In the genomic region with DNA sequence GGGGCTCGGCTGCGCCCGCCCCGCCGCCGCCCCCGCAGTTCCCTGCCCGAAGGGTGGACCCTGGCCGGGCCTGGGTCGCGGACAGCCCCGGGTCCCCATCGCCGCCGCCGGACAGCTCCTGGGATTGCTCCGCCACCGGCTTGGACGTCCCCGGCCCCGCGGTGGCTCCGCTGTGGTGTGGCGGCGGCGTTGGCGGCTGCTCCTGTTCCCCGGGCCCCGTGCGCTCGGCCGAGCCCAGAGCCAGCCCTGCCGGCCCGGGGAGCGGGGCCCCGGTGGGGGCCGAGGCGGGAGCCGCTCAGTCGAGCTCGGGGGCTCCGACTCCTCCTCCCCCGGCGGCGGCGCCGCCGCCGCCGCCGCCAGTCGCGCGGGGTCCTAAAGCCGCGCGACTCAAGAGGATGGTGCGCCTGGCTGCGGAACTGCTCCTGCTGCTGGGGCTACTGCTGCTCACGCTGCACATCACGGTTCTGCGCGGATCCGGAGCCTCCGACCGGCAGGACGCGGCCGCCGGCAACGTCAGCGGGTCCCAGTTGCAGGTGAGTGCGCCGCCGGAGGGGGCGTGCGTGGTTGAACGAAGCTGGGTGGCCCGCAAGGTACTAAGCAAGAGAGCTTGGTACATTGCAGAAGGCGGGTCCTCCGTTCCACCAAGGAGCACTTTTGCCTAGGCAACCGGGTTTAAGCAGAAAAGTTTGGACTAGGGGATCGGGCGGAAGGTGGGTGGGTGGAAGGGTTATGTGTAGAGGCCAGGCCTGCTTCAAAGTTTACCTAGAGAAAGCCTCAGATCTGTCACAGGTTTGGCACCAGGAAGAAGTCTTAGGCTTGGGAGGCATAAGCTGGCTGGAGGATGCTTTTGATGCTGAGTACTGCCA, we compare ENCODE assay signal across 8 mouse cellular contexts. TPM values are rescaled to one million over a fixed set of nuclear protein-coding genes. Genes with fewer than 3 reads are reported as not detected.
A peak's percentile ranks its signal among the peaks of the same experiment; 100 is the strongest.
DNase-seq lines count a peak whose midpoint lies in the region; TF ChIP-seq lines count a peak whose summit lies in the region.

No protein-coding gene starts in this region.

- TF ChIP-seq POLR2A in lung, adult 2 months (IDR thresholded peaks at IDR 0.05; ENCODE audit: borderline replicate concordance, extremely low read depth, low read depth, low read length), result peak; percentile 42; the same call in 1 of the 2 replicates

- DNase-seq in WW6 (ENCODE audit: low read depth, low spot score) (peak; percentile 74), MN1 (ENCODE audit: low spot score) (no peak)
- DNase-seq in cerebellum, adult 9-11 months, result peak; percentile 64
- DNase-seq in frontal cortex, adult 2 months (ENCODE audit: extremely low spot score in 1 of 2, low spot score in 1 of 2), result peak; percentile 9 to 55
- peak; percentile 34 for DNase-seq in heart, postnatal 4 days
- peak; percentile 53 to 73 for DNase-seq in layer of hippocampus, adult 18-20 months (ENCODE audit: low spot score in 2 of 2)
- peak; percentile 42 for DNase-seq in lung, adult 2 months
- DNase-seq in retina, embryonic 14.5 days (ENCODE audit: low spot score), result peak; percentile 76

- peak overlapping the region; percentile 50 for H3K4me3 ChIP-seq in lung, adult 2 months (replicated peaks; ENCODE audit: extremely low read depth, low read depth, low read length)

- 1% methylated on average over 79 of the region's 84 CpGs for WGBS in lung, adult 2 months

- TF ChIP-seq CTCF in lung, adult 2 months (IDR thresholded peaks at IDR 0.05; ENCODE audit: insufficient read depth, low read length), result no peak

- peaks cover 3% of the 10 kb centered on the region; the same call in 1 of the 2 replicates for H3K4me1 ChIP-seq in lung, adult 2 months (ENCODE audit: control insufficient read depth, insufficient read depth, low read length)

RNA-seq across cellular contexts. Expression of gene Ism1, which starts 0.5 kb away (rescaled TPM):
- 2.9 and 3.9 TPM in 2 replicates for polyA plus RNA-seq in frontal cortex, adult 2 months (2012; rRNA removed)
- under 1 TPM; 0.47 to 0.69 TPM for total RNA-seq in heart, postnatal 4 days (2021)
- total RNA-seq in layer of hippocampus, adult 18-20 months (2021), result 1 to 10 TPM; 5.6 to 6.5 TPM
- polyA plus RNA-seq in lung, adult 2 months (2012; rRNA removed), result 40.4 and 57.4 TPM in 2 replicates
